Mouse (Mus musculus) gastrocnemius, adult 2 months (tissue): ENCODE data around the gene Cttnbp2. TPM values are rescaled to one million over a fixed set of nuclear protein-coding genes. Genes with fewer than 3 reads are reported as not detected.

Experiments used
- DNase-seq: peaks from one replicate; pipeline ENCODE4 v3.0.0; 2022
- H3K27ac ChIP-seq: fragments of 200-600 bp; 2 replicates; pipeline ENCODE4 v1.8.1; 2022; ENCODE audit warnings: mild to moderate bottlenecking
- H3K4me3 ChIP-seq: fragments of 200-600 bp; 2 replicates; pipeline ENCODE4 v1.8.1; 2022; ENCODE audit warnings: mild to moderate bottlenecking, moderate library complexity
- CTCF ChIP-seq: fragments of 200-600 bp; IDR thresholded peaks from 2 replicates; pipeline ENCODE4 v1.8.1; 2022; ENCODE audit warnings: antibody characterized with exemption, mild to moderate bottlenecking, moderate library complexity
- intact Hi-C: fragments of 180-260 bp; cut with DNase I; formaldehyde crosslinking; loops from one replicate; pipeline ENCODE4 v1.15.1; 2025
- total RNA-seq, 2 experiments: library from RNA; stranded (reverse); gene quantifications; 2 replicates each; pipeline ENCODE4 v1.2.3; 2021

The Cttnbp2 gene
- total RNA-seq, 2 experiments from 2014 or later: 0.54 to 0.86 TPM

- Histone ChIP-seq H3K27ac (no peak overlapping the region), H3K4me3 (no peak overlapping the region)
- intact Hi-C loops: no loop called here
- DNase-seq: no peak
- no peak for TF ChIP-seq CTCF
Measured at GRCm38 (mm10) chr6:18450551-18451193, 64.0 kb downstream of the Cttnbp2 start.

GRCm38 (mm10) chr6:18448078-18448477 is 66.6 kb downstream of the Cttnbp2 start:
- no peak overlapping the region for H3K27ac ChIP-seq
- no peak for TF ChIP-seq CTCF
- intact Hi-C loops: no loop called here

GRCm38 (mm10) chr6:18446917-18447316 is 67.7 kb downstream of the Cttnbp2 start:
- Histone ChIP-seq H3K27ac (no peak overlapping the region), H3K4me3 (no peak overlapping the region)
- no peak for DNase-seq
- no peak for TF ChIP-seq CTCF
- intact Hi-C loops: no loop called here

More at GRCm38 (mm10) chr6:18448078-18448477, 66.6 kb downstream of the Cttnbp2 start:
- no peak overlapping the region for H3K4me3 ChIP-seq
- no peak for DNase-seq

- intact Hi-C loops: no loop called here
- Histone ChIP-seq H3K27ac (no peak overlapping the region), H3K4me3 (no peak overlapping the region)
- no peak for DNase-seq
- TF ChIP-seq CTCF: no peak
Measured at GRCm38 (mm10) chr6:18446359-18446758, 68.3 kb downstream of the Cttnbp2 start.

- no peak for TF ChIP-seq CTCF
- Histone ChIP-seq H3K4me3 (no peak overlapping the region), H3K27ac (no peak overlapping the region)
- DNase-seq: no peak
- intact Hi-C loops: no loop called here
Measured at GRCm38 (mm10) chr6:18445747-18446146, 68.9 kb downstream of the Cttnbp2 start.

- intact Hi-C loops: no loop called here
- no peak overlapping the region for H3K4me3 ChIP-seq
- H3K27ac ChIP-seq: no peak overlapping the region
- no peak for DNase-seq
- no peak for TF ChIP-seq CTCF
Measured at GRCm38 (mm10) chr6:18442303-18442702, 72.3 kb downstream of the Cttnbp2 start.

- no peak for DNase-seq
- no peak for TF ChIP-seq CTCF
- no peak overlapping the region for H3K27ac ChIP-seq
- no peak overlapping the region for H3K4me3 ChIP-seq
- intact Hi-C loops: no loop called here
Measured at GRCm38 (mm10) chr6:18440918-18441532, 73.6 kb downstream of the Cttnbp2 start.

GRCm38 (mm10) chr6:18436127-18436812 is 78.4 kb downstream of the Cttnbp2 start:
- no peak for TF ChIP-seq CTCF
- DNase-seq: no peak
- intact Hi-C loops: no loop called here
- H3K4me3 ChIP-seq: no peak overlapping the region
- H3K27ac ChIP-seq: no peak overlapping the region

- Histone ChIP-seq H3K27ac (no peak overlapping the region), H3K4me3 (no peak overlapping the region)
- no peak for DNase-seq
- no peak for TF ChIP-seq CTCF
- intact Hi-C loops: no loop called here
Measured at GRCm38 (mm10) chr6:18434828-18435531, 79.7 kb downstream of the Cttnbp2 start.

- no peak for DNase-seq
- no peak overlapping the region for H3K27ac ChIP-seq
- intact Hi-C loops: no loop called here
- H3K4me3 ChIP-seq: no peak overlapping the region
- TF ChIP-seq CTCF: no peak
Measured at GRCm38 (mm10) chr6:18434355-18434754, 80.3 kb downstream of the Cttnbp2 start.

- H3K4me3 ChIP-seq: no peak overlapping the region
- no peak overlapping the region for H3K27ac ChIP-seq
- no peak for TF ChIP-seq CTCF
- no peak for DNase-seq
- intact Hi-C loops: no loop called here
Measured at GRCm38 (mm10) chr6:18432362-18432761, 82.3 kb downstream of the Cttnbp2 start.

GRCm38 (mm10) chr6:18431891-18432290 is 82.8 kb downstream of the Cttnbp2 start:
- intact Hi-C loops: no loop called here
- Histone ChIP-seq H3K4me3 (no peak overlapping the region), H3K27ac (no peak overlapping the region)
- DNase-seq: no peak
- no peak for TF ChIP-seq CTCF

- TF ChIP-seq CTCF: no peak
- intact Hi-C loops: no loop called here
- H3K27ac ChIP-seq: no peak overlapping the region
- no peak overlapping the region for H3K4me3 ChIP-seq
- no peak for DNase-seq
Measured at GRCm38 (mm10) chr6:18430062-18430461, 84.6 kb downstream of the Cttnbp2 start.
